Mouse (Mus musculus): ENCODE results near the gene Isca1.

- TF ChIP-seq POLR2A (IDR thresholded peaks at IDR 0.05; ENCODE audit: low read depth, low read length) (no peak), CTCF (IDR thresholded peaks at IDR 0.05; ENCODE audit: borderline replicate concordance, insufficient read depth, low read length) (no peak)
Measured at GRCm38 (mm10) chr13:59801000-59801399, 31.4 kb upstream of the Isca1 start.

Data from embryonic fibroblast, embryonic 13.5 days (primary cell).